Mouse (Mus musculus) MEL (cell line): ENCODE measurements at regions not wholly inside any gene's neighbourhood (a gene's known extent, or its start where the extent isn't known, plus 50 kb on each side); places are given as distances from the start of the nearest gene placed in this dataset.

Experiments
- DNase-seq: peaks from one replicate; pipeline ENCODE4 v3.0.0; 2011; ENCODE audit warnings: low read depth, low spot score
- H3K27ac ChIP-seq: 2 replicates; pipeline ENCODE4 v1.5.1; 2012; ENCODE audit warnings: low read depth, mild to moderate bottlenecking, control low read depth, low read length, moderate library complexity; ENCODE audit not compliant: control insufficient read depth
- H3K27me3 ChIP-seq, 2 experiments: fragments of 150-350 bp in 1 of 2; sonication (generic) in 1 of 2; 2 replicates each; pipeline ENCODE4 v1.6.1; 2012; ENCODE audit warnings: low read length in 2 of 2, mild to moderate bottlenecking in 2 of 2, improper control_type of control experiment in 1 of 2, moderate library complexity in 1 of 2; ENCODE audit not compliant: insufficient read depth in 2 of 2, control insufficient read depth in 1 of 2
- H3K36me3 ChIP-seq, 2 experiments: 2 replicates each; pipeline ENCODE4 v1.6.1; 2012 to 2014; ENCODE audit warnings: low read length in 2 of 2, improper control_type of control experiment in 1 of 2, inconsistent platforms in 1 of 2, mild to moderate bottlenecking in 1 of 2; ENCODE audit not compliant: insufficient read depth in 2 of 2, control insufficient read depth in 1 of 2
- H3K4me1 ChIP-seq, 2 experiments: fragments of 150-350 bp in 1 of 2; sonication (generic) in 1 of 2; 2 replicates each; pipeline ENCODE4 v1.6.1; 2012; ENCODE audit warnings: low read length in 2 of 2, improper control_type of control experiment in 1 of 2, mild to moderate bottlenecking in 1 of 2; ENCODE audit not compliant: insufficient read depth in 2 of 2, control insufficient read depth in 1 of 2
- H3K4me3 ChIP-seq, 2 experiments: fragments of 150-350 bp in 1 of 2; sonication (generic) in 1 of 2; 2 replicates each; pipeline ENCODE4 v1.5.1; 2012; ENCODE audit warnings: low read depth in 2 of 2, low read length in 2 of 2, mild to moderate bottlenecking in 2 of 2, moderate library complexity in 2 of 2, control low read depth in 1 of 2, improper control_type of control experiment in 1 of 2; ENCODE audit not compliant: control insufficient read depth in 1 of 2, insufficient read depth in 1 of 2
- H3K79me2 ChIP-seq: 2 replicates; pipeline ENCODE4 v1.6.1; 2012; ENCODE audit warnings: mild to moderate bottlenecking, low read length, moderate library complexity; ENCODE audit not compliant: control insufficient read depth, poor library complexity, insufficient read depth
- H3K9ac ChIP-seq: 2 replicates; pipeline ENCODE4 v1.6.1; 2012; ENCODE audit warnings: low read depth, mild to moderate bottlenecking, control low read depth, low read length, moderate library complexity; ENCODE audit not compliant: control insufficient read depth, poor library complexity, severe bottlenecking
- H3K9me3 ChIP-seq: fragments of 150-350 bp; sonication (generic); replicated peaks from 2 replicates; pipeline ENCODE4 v1.6.1; 2012; ENCODE audit warnings: mild to moderate bottlenecking, low read length, improper control_type of control experiment, moderate library complexity; ENCODE audit not compliant: insufficient read depth
- BHLHE40 ChIP-seq: IDR thresholded peaks from 2 replicates; pipeline ENCODE4 v1.6.1; 2012; ENCODE audit warnings: low read depth, mild to moderate bottlenecking, inconsistent platforms, low read length, improper control_type of control experiment, borderline replicate concordance
- CHD1 ChIP-seq: IDR thresholded peaks from 2 replicates; pipeline ENCODE4 v1.6.1; 2012; ENCODE audit warnings: low read depth, mild to moderate bottlenecking, inconsistent platforms, low read length, improper control_type of control experiment
- CHD2 ChIP-seq: IDR thresholded peaks from 2 replicates; pipeline ENCODE4 v1.6.1; 2011; ENCODE audit warnings: low read length, improper control_type of control experiment
- CTCF ChIP-seq, 3 experiments: IDR thresholded peaks in 2 of 3; conservative IDR thresholded peaks in 1 of 3; 2 replicates each; pipeline ENCODE4 v1.5.1; 2011 to 2012; ENCODE audit warnings: low read length in 3 of 3, low read depth in 2 of 3, mild to moderate bottlenecking in 2 of 3, improper control_type of control experiment in 1 of 3, inconsistent platforms in 1 of 3, mixed read lengths in 1 of 3, moderate library complexity in 1 of 3; ENCODE audit not compliant: control insufficient read depth in 1 of 3, insufficient read depth in 1 of 3, poor library complexity in 1 of 3, severe bottlenecking in 1 of 3
- ELF1 ChIP-seq: IDR thresholded peaks from 2 replicates; pipeline ENCODE4 v1.6.1; 2014; ENCODE audit warnings: low read depth, mild to moderate bottlenecking, inconsistent platforms, low read length, improper control_type of control experiment, moderate library complexity
- GABPA ChIP-seq: IDR thresholded peaks from 2 replicates; pipeline ENCODE4 v1.6.1; 2012; ENCODE audit warnings: low read depth, mild to moderate bottlenecking, inconsistent platforms, low read length, improper control_type of control experiment, moderate library complexity
- HCFC1 ChIP-seq: IDR thresholded peaks from 2 replicates; pipeline ENCODE4 v1.6.1; 2012; ENCODE audit warnings: low read depth, mild to moderate bottlenecking, inconsistent platforms, low read length, improper control_type of control experiment, moderate library complexity
- KAT2A ChIP-seq: conservative IDR thresholded peaks from 2 replicates; pipeline ENCODE4 v1.6.1; 2012; ENCODE audit warnings: low read depth, low read length, improper control_type of control experiment, inconsistent platforms
- MAX ChIP-seq: IDR thresholded peaks from 2 replicates; pipeline ENCODE4 v1.6.1; 2011; ENCODE audit warnings: low read length, improper control_type of control experiment
- MAZ ChIP-seq: IDR thresholded peaks from 2 replicates; pipeline ENCODE4 v1.6.1; 2012; ENCODE audit warnings: low read depth, mild to moderate bottlenecking, inconsistent platforms, low read length, improper control_type of control experiment
- MEF2A ChIP-seq: IDR thresholded peaks from 2 replicates; pipeline ENCODE4 v1.6.1; 2014; ENCODE audit warnings: low read depth, mild to moderate bottlenecking, inconsistent platforms, low read length, improper control_type of control experiment; ENCODE audit not compliant: poor library complexity, insufficient replicate concordance, severe bottlenecking; ENCODE audit errors: extremely low read depth
- MYB ChIP-seq: IDR thresholded peaks from 2 replicates; pipeline ENCODE4 v1.6.1; 2011; ENCODE audit warnings: mild to moderate bottlenecking, low read depth, low read length, improper control_type of control experiment
- MYC ChIP-seq: IDR thresholded peaks from 2 replicates; pipeline ENCODE4 v1.6.1; 2011; ENCODE audit warnings: low read depth, mild to moderate bottlenecking, low read length, improper control_type of control experiment, moderate library complexity
- NELFE ChIP-seq: IDR thresholded peaks from 2 replicates; pipeline ENCODE4 v1.6.1; 2011; ENCODE audit warnings: low read depth, low read length, improper control_type of control experiment
- NRF1 ChIP-seq: IDR thresholded peaks from 2 replicates; pipeline ENCODE4 v1.6.1; 2014; ENCODE audit warnings: low read depth, mild to moderate bottlenecking, inconsistent platforms, low read length, improper control_type of control experiment, moderate library complexity; ENCODE audit not compliant: poor library complexity, insufficient read depth, severe bottlenecking
- POLR2A ChIP-seq, 2 experiments: IDR thresholded peaks; 2 replicates each; pipeline ENCODE4 v1.6.1; 2011 to 2012; ENCODE audit warnings: low read length in 2 of 2, mild to moderate bottlenecking in 2 of 2, control low read depth in 1 of 2, improper control_type of control experiment in 1 of 2, low read depth in 1 of 2, moderate library complexity in 1 of 2; ENCODE audit not compliant: control insufficient read depth in 1 of 2, insufficient read depth in 1 of 2, poor library complexity in 1 of 2
- POLR2AphosphoS5 ChIP-seq: IDR thresholded peaks from 2 replicates; pipeline ENCODE4 v1.6.1; 2012; ENCODE audit warnings: low read depth, borderline replicate concordance, mild to moderate bottlenecking, inconsistent platforms, low read length, moderate library complexity, mixed read lengths
- TBP ChIP-seq: IDR thresholded peaks from 2 replicates; pipeline ENCODE4 v1.8.0; 2011; ENCODE audit warnings: low read depth, low read length, improper control_type of control experiment
- TCF12 ChIP-seq: IDR thresholded peaks from 2 replicates; pipeline ENCODE4 v1.6.1; 2014; ENCODE audit warnings: low read depth, mild to moderate bottlenecking, inconsistent platforms, low read length, improper control_type of control experiment, moderate library complexity
- USF2 ChIP-seq, 2 experiments: IDR thresholded peaks; 2 replicates each; pipeline ENCODE4 v1.6.1; 2011 to 2012; ENCODE audit warnings: improper control_type of control experiment in 2 of 2, low read length in 2 of 2, borderline replicate concordance in 1 of 2, inconsistent platforms in 1 of 2, low read depth in 1 of 2, mild to moderate bottlenecking in 1 of 2; ENCODE audit not compliant: insufficient read depth in 1 of 2
- ZC3H11A ChIP-seq: IDR thresholded peaks from 2 replicates; pipeline ENCODE4 v1.6.1; 2012; ENCODE audit warnings: low read depth, mild to moderate bottlenecking, inconsistent platforms, low read length, improper control_type of control experiment
- ZMIZ1 ChIP-seq: IDR thresholded peaks from 2 replicates; pipeline ENCODE4 v1.6.1; 2012; ENCODE audit warnings: low read depth, mild to moderate bottlenecking, inconsistent platforms, low read length, improper control_type of control experiment, moderate library complexity
- ZNF384 ChIP-seq: IDR thresholded peaks from 2 replicates; pipeline ENCODE4 v1.6.1; 2012; ENCODE audit warnings: low read depth, mild to moderate bottlenecking, inconsistent platforms, low read length, improper control_type of control experiment

DNA sequence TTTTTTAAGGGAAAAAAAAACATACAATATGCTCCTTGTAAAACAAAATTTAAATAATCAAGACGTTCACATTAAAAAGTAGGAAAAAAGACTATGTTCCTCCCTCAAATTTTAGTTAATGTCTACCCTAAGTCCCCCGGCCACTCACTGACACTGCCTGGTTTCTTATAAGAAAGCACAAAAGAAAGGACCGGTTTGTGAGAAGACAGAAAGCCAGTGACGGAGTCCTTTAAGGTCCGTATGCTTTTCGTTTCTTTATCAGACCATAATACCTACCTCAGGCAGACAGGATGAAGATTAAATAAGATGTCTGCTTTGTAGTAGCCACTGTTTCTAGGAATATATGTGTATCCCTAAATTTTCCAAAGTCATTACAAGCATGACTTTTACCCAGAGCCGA lies 164.3 kb downstream of the Npr3 start:
- TF ChIP-seq MYB = no peak
- TF ChIP-seq CHD1 = no peak
- TF ChIP-seq MAZ = no peak
- no peak for TF ChIP-seq GABPA
- TF ChIP-seq POLR2A (IDR thresholded peaks at IDR 0.05; ENCODE audit: control insufficient read depth in 1 of 2, insufficient read depth in 1 of 2, low read depth in 1 of 2, low read length in 2 of 2, poor library complexity in 1 of 2) = no peak
- TF ChIP-seq USF2 (IDR thresholded peaks at IDR 0.05; ENCODE audit: borderline replicate concordance in 1 of 2, insufficient read depth in 1 of 2, low read depth in 1 of 2, low read length in 2 of 2) = no peak
- TF ChIP-seq ZNF384 = no peak
- TF ChIP-seq NELFE = no peak
- no peaks in the 10 kb centered on the region for H3K9me3 ChIP-seq
- no peaks in the 10 kb centered on the region for H3K36me3 ChIP-seq

DNA sequence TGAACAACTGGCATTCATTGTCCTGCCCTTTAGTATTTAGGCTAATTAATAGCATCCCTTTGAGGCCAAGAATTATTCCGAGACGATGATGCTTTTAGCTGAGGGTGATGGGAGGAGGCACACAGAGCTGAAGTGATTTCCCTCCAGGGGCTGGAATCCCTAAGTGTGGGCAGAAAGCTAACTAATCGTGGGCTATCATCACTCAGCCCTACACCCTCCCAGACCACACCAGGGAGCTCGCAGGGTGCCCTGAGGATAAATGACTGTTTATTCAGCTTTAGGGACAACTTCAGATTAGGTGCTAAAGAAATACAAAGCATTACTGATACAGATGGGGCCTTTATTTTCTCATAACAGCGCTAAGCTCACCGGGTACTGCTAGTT lies 164.7 kb downstream of the Npr3 start:
- no peak for DNase-seq
- H3K27ac ChIP-seq = no peak overlapping the region
- no peaks in the 10 kb centered on the region for H3K27me3 ChIP-seq
- H3K79me2 ChIP-seq = no peaks in the 10 kb centered on the region
- no peak overlapping the region for H3K9ac ChIP-seq
- H3K4me1 ChIP-seq = no peaks in the 10 kb centered on the region
- TF ChIP-seq BHLHE40 (no peak), USF2 (IDR thresholded peaks at IDR 0.05; ENCODE audit: borderline replicate concordance in 1 of 2, insufficient read depth in 1 of 2, low read depth in 1 of 2, low read length in 2 of 2) (no peak), GABPA (no peak), HCFC1 (no peak), MYC (no peak), KAT2A (no peak), ELF1 (no peak), MAX (no peak), CTCF (IDR thresholded peaks at IDR 0.05 in 2 of 3, conservative IDR thresholded peaks at IDR 0.05 in 1 of 3; ENCODE audit: control insufficient read depth in 1 of 3, insufficient read depth in 1 of 3, low read depth in 2 of 3, low read length in 3 of 3, poor library complexity in 1 of 3, severe bottlenecking in 1 of 3) (no peak), CHD2 (no peak), TBP (no peak), ZC3H11A (no peak), POLR2AphosphoS5 (no peak), MEF2A (no peak), MAZ (no peak), NRF1 (no peak), POLR2A (IDR thresholded peaks at IDR 0.05; ENCODE audit: control insufficient read depth in 1 of 2, insufficient read depth in 1 of 2, low read depth in 1 of 2, low read length in 2 of 2, poor library complexity in 1 of 2) (no peak), TCF12 (no peak), ZMIZ1 (no peak), ZNF384 (no peak)
- TF ChIP-seq, all 39 proteins: peak for 0
- no peaks in the 10 kb centered on the region for H3K9me3 ChIP-seq
- no peak overlapping the region for H3K4me3 ChIP-seq
- H3K36me3 ChIP-seq = no peaks in the 10 kb centered on the region

More for the DNA sequence above, 164.3 kb downstream of the Npr3 start:
- no peaks in the 10 kb centered on the region for H3K27me3 ChIP-seq
- H3K79me2 ChIP-seq = no peaks in the 10 kb centered on the region
- no peak for DNase-seq
- H3K4me1 ChIP-seq = no peaks in the 10 kb centered on the region
- no peak overlapping the region for H3K4me3 ChIP-seq
- no peak overlapping the region for H3K9ac ChIP-seq
- H3K27ac ChIP-seq = no peak overlapping the region
